Mouse (Mus musculus): Measurements from ENCODE around the gene Cst7.
"Not testable (repeated sequence)": the region's sequence is repeated elsewhere in the genome, so short reads cannot be mapped to it uniquely, and the experiment has no call there.

The Cst7 gene

DNA sequence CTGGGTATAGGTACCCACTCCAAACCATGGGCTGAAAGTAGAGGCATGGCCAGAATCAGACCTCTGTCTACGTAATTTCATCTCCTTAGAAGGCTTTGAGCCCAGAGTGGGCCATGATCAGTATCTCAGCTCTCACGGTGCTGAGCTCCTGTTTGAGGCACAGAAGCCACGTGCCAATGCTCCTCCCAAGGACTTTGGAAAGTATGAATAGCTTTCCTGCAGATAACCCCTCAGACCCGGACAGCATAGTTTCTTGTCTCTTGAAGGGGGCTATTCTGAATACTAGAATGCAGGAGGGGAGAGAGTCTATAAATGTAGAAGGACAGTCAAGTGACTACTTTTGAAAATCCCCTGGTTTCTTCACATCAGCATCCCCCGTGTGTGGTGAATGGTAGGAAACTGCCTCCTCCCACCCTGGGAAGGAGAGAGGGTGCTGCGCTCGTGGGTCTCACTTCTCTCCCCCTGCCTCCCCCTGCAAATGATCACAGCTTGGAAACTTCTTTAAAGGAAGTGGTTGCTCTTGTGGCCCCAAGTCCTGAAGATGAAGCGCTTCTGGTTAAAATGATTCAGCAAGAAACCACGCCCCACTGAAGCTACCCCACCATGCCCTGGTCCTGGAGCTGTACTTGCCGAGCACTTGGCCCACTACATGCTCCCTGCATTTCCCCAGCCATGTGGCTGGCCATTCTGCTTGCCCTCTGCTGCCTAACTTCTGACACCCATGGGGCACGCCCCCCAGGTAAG, at the start of gene Cst7:
TSS of gene Cst7 (plus strand) at position 569 of the 744 bp plus-strand sequence.
- DNase-seq (ENCODE audit: low spot score in 2 of 2): no peak

DNA sequence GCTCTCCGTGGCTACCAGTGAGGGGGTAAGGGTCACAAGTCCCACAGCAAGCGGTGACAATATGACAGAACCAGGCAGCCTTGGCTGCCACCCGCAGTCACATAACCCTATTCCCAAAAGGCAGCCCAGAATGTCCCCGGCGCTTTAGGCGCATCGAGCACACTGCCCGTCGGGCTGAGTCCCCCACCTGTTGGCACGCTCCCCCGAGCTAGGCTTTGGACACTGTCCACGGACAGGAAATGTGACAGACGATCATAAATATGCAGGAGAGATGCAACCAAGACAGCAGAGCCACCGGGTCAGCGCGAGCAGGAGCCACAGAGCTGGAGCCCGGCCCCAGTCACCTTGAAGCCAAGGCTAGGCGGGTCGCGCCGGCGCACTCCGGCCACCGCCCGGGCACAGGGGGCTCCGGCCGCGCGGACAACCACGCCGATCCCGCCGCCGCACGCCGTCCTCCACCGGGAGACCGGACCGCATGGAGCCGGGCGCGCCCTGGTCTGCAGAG, 44.5 kb upstream of the Cst7 start:
- no peak for DNase-seq (ENCODE audit: low spot score in 2 of 2)

DNA sequence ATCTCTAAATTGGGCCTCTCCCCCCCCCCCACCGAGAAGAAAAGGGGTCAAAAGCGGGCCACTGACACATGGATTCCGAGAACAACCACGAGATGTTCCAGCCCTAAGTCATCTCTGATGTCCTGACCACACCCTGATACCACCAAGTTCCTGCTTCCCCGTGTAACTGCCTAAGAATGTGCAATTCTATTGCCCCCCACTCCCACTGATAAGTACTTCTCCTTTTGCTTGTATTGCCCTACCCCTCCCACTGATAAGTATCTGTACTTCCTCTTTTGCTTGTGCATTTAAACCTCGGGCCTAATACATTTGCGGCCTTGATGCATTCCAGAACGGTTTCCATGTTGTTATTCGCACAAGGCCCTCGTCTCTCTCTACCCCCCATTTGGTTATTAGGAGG, 20.6 kb upstream of the Cst7 start:
- not testable (repeated sequence) for DNase-seq (ENCODE audit: low spot score in 2 of 2)

DNA sequence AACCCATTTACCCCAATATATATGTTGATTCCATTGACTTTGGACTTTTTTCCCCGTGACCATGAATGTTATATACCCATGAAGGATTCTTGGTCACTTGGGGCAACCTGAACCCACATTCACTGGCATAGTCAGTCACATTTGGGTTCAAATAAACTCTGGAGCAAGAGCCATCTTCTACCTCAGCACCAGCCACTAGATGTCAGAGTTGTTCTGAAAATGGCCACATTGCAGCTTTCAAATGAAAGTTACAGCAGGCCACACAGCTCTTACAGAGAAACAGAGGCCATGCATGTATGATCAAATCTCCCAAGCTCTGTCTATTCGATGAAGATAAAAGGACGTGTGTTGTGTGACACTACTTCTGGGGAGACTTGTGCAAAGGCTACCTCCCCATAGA, 11.6 kb upstream of the Cst7 start:
- DNase-seq (ENCODE audit: low spot score in 2 of 2): peak; percentile 36 to 41

DNA sequence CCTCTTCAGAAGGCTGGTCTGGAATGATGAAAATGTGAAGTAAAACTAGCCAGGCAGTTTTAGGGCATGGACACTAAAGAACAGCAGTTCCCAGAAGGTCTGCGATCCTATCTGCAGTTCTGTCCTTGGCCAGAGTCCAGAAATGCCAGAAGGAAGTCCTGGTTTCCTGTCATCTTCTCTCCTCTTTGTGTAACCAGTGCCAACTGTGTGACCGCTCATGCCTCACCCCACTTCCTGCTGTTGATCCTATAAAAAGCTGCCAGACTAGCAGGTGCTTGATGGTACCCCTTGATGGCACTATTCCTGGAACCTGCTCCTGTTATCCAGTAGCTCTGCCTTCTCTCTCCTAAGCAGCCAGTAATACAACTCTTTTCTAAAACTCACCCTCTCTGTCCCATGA, 3.2 kb upstream of the Cst7 start:
- no peak for DNase-seq (ENCODE audit: low spot score in 2 of 2)

DNA sequence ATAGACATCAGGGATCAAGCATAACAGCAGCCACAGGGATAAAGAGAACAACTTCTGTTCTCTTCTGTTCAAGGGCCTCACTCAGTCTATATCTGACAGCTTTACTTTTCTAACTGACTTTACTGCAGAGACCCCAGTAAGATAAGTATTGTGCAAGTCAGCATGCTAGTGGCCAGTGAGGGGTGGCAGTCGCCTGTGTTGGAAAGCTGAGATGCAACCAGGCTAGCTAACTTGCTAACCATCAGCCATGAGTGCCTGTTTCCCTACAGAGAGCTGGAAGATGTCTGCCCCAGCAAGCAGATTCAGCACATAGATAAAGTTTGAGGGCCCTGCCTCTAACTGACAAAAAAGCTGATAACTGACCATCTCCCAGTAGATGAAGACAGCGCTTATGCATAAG, 546 bp downstream of the Cst7 start:
- no peak for DNase-seq (ENCODE audit: low spot score in 2 of 2)

DNA sequence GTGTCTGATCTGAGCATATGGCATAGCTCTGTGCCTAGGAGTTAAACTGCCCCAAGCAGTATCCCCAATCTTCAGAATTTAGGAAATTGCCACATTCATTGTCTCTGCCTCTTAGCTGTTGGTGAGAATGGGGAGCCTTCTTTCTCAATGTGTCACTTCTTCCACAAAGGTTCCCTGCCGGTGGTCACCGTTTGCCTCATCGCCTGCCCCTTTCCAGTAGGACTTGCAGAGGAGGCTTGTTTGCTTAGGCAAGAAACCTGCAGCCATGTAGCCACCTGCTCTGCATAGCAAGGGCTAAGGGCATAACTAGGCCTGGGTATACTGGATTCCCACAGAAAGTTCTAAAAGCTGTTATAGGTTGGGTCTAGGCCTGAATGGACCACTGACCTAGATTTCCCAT, 2.2 kb downstream of the Cst7 start:
- no peak for DNase-seq (ENCODE audit: low spot score in 2 of 2)

DNA sequence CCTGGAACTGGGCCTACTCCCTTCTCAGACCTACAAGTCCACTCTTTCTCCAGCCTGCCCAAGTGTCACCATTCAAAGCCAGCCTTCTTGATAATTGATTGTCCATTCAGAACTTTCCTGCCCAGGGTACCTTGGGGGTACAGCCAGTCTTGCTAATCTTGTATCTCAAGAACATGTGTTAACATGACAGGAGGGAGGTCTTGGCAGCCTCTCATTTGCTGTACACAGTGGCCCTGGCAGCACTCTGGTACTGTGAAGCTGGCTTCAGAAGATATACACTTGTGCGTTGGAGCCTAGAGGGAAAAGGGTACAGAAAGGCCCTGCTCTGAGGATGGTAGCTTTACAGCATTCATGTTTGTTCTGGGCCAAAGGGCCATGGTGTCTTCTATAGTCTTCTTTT, 6.0 kb downstream of the Cst7 start:
- DNase-seq (ENCODE audit: low spot score in 2 of 2): no peak

DNA sequence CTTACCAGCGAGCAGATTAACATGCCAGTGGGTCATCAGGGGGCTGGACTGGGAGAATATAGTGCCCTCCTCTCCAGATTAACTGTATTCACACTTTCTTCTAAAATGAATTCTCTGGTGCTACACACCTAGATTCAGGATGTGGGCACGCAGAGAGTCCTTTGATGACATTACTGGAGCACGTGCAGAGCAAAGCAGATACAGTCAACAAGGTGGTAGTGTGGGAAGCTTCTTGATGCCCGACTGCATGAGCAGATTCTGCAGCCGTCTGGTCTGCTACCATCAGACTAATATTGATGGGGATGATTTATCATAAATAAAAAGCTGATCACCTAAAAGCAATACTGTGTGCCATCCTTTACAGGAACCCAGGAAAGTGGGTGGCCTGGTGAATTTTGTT, 8.4 kb downstream of the Cst7 start:
- DNase-seq (ENCODE audit: low spot score in 2 of 2): no peak

DNA sequence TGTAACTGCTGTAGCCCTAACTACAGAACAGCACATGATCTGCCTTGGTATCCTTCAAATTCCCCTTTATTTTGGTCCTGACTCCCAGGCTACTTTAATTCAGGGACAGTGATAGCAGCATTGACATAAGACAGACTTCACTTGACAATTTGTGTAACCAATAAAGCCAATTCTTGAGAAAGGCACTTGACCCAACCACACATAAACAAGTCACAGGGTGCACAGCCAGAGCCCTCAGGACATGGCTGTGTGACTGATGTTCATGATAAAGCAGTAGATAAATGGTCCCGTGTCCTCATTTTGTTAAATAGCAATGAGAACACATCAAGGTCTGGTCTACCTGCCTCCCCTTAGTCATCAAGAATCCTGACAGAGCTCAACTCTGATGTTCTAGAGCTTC, 9.4 kb downstream of the Cst7 start:
- no peak for DNase-seq (ENCODE audit: low spot score in 2 of 2)

DNA sequence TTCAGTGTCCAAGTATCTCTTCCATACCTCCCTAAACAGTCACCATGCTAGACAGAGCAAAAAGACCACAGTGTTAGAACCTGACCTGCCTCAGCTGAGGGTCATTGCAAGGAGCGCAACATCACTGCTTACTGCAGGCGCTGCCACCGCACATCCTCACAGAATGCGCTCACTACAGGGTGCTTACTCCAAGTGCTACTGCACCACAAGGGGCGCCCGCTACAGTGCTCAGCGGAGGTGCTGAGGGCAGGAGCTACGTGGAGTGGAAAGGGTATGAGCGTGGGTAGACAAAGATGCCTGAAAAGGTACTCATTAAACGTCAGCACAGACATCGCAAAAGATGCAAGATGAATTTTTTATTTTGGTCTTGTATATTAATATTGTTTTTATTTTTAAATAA, 18.9 kb downstream of the Cst7 start:
- DNase-seq (ENCODE audit: low spot score in 2 of 2): no peak

DNA sequence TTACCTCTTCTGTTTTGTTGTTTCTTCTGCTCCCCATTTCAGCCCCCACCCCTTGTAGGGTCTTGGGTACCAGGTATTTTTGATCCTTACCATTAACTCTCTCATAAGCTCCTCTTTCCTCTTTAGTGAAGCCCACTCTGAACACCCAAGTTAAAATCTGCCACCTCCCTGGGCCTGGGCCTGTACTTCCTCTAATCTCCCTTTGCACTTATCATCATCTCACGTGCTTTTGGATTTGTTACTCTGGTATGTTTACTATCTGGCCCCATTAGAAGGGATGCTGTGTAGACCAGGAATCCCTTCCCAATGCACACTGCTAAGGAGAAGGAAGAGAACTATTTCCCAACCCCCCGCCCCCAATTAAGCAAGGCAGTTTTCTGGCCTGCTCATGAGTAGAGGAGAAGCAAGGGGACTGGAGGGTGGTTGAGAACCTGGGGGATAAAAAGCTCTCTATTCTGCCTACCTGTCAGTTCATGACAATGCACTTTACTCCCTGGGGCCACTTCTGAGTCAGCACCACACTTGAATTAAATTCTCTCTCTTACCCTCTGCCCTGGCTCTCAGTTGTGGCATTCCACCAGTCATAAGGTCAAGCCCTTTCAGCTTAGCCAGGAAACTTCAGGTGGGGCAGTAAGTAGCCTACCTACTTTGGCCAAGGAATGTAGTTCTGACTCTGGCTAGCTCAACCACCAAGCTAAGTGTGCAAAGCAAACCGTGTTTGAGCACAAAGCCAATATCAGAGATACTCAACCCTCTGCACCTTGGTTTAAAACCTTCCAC, 25.4 kb downstream of the Cst7 start:
- no peak for DNase-seq (ENCODE audit: low spot score in 2 of 2)

DNA sequence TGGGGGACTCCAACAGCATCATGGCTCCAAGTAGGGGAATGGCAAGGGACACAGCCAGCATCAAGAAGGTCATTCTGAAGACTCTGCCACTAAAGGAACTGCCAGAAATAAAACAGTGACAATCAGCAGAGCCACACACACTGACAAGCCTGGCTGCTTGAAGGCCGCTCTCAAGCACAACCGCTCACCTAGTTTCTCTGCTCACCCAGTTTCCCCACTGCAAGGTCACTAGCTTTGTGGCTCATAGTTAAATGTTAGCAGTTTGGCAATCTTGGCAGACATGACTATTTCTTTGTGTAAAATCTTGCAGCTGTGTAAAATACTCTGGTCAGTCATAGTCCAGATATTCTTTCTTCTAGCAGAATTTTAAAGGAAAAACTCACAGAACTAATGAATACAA, 30.0 kb downstream of the Cst7 start:
- DNase-seq (ENCODE audit: low spot score in 2 of 2): no peak

DNA sequence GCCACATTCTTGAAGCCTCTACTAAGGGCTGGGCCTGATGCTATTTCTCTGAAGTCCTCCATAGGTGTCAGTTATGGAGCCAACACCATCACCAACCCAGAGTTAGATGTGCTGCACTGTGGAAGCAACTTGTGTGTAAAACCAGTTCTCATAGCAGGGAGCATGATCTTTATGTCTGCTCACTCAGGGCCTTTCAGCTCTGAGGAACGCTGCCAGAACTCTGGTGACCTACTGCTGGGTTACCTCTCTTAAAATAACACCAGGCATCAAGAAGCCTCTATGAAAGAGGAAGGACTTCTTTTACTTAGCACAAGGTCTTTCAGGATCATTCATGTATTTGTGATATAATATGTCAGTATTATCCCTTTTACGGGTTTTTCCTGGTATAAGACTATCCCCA, 32.0 kb downstream of the Cst7 start:
- DNase-seq (ENCODE audit: low spot score in 2 of 2): no peak

DNA sequence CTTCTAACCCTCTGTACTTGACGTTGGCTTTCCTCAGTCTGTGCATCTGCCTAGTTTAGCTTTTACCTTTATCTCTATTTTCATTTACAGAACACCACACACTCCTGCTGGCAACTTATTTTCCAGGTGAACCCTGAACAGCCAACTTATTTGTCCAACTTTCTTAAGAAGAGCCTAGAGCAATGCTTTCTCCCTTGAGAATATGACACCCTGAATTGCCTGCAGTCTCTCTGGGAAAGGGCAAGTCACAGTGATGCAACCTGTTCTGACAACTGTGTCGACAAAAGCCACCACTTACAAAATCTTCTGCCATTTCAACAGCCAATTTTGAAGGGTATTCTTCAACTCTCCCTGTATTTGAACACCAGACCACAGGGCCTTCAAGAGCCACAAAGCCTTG, 34.6 kb downstream of the Cst7 start:
- no peak for DNase-seq (ENCODE audit: low spot score in 2 of 2)

DNA sequence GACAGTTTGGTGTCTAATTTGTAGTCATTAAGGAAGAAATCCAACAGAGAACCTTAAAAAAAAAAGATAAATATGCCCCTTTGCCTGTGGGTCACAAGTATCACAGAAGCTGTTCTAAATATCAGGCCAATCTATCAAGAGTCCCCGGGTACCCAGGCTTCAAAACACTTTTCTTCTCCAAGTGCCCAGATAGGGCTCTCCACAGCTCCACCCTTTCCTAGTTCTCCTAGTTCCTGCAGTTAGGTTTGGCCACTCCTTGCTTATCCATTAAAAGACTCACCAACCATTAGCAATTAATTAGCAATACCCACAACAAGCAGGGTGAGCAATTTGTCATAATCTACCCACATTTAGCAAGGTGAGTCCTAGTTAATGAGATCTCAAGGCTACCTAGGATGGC, 36.9 kb downstream of the Cst7 start:
- DNase-seq (ENCODE audit: low spot score in 2 of 2): no peak

DNA sequence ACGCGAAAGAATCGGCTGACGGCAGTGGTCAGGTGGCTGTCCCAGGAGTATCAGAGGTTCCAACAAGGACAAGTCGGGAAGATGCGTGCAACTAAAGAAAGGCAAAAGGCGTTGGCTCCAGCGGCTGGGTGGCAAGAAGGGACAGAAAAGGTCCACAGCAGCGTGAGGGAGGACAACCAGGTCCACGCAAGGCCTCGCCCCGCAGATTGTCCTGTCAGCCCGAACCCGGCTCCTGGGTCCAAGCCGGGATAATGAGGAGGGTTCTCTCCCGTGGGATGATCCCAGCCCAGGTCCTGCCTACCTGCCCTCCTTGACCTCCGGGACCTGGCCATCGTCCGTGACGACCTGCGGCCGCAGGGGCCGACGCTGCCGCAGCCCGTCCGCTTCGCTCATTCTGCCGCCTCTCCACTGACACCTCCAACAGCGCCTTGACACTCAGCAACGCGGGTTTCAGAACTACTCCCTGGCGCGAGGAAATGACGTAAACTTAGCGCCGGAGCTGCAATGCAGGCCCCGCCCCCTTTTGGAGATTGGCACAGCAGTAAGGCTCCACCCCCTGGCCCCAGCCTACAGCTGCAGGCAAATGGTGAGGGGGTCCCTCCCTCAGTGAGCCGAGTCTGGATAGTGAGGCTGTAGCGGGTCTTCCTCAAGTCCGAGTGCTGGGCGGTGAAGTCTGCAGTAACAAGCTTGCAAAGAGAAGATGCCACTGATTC, 38.0 kb downstream of the Cst7 start, which contains the start of gene Apmap:
TSS of gene Apmap (minus strand) at position 481 of the 713 bp plus-strand sequence.
- peak; percentile 98 for DNase-seq (ENCODE audit: low spot score in 2 of 2)

DNA sequence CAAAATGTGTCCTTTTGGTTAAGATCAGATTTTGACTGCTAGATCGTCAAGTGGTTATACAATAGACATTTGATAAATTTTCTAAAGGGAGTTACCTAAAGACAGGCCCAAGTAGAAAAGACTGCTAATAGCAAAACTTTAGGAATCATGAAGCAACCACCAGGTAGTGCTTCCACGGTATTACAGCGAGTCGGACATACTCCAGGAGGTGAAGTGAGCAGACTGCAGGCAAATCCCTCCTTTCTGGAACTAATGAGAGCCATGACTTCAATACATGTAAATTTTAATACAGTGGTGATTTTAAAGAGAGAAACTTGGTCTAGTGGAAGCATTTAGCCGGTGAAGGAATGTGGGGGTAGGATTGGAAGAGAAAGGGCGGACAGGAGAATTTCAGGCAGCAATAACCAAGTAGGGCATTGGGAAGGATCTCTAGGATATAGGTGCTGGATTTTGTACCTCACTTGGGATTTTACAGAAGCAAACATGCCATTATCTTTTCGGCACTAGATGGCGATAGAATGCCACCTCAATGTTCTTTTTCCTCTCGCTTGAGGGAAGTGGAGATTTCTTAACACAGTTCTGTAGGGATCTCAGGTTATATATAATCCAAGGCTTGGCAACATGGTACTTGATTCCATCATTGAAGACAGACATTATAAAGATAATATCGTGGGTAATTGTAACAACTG, 38.8 kb downstream of the Cst7 start:
- DNase-seq (ENCODE audit: low spot score in 2 of 2): peak; percentile 83 to 87

DNA sequence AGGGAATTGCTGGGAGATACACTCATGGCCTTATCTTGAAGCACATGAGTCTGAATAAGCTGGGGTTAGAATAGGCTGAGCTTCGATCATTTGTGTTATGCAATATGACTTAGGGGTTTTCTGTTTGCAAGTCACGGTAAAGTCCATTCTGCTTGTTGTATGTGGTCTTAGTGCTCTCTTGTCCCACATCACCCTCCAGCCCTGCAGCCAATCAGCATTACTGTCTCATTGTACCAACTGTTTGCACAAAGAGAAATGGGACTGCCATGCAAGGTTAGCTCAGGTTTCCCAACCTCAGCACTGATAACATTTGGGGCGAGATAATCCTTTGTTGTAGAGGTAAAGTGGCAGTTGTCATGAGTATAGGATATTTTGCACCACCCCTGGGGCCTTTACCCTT, 39.9 kb downstream of the Cst7 start:
- no peak for DNase-seq (ENCODE audit: low spot score in 2 of 2)

DNA sequence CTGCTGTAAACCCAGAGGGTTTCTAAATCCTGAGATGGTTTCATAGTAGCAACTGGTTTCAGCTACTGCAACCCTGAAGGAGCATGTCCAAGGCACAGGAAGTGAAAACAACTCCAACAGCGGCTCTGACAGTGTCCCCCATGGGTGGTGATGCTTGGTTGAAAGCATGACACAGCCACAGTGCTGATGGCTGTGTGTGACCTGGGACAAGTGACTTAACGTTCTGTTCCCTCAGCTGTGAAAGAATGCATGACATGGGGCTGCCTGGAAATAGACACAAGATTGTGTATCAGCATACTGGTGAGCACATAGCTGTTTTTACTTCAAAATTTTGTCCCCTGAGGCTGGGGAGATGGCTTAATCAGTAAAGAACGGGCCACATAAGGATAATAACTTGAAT, 51.5 kb downstream of the Cst7 start:
- DNase-seq (ENCODE audit: low spot score in 2 of 2): no peak

DNA sequence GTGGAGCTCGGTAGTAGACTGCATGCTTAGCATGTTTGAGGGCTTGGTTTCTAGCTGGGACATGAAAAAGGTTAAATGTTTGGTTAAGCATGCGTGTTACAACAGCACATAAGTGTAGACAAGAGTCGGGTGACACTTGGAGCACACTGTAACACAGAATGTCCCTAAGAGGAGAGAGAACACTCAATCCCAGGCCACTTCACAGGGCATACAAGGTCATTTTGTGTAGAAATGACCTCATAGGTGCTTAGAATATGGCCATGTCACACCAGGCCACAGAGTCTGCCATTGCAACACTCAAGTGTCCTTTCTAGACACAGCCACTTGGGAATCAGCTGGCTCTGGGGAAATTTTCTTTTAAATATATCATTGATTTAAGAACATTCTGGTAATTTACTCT, 53.7 kb downstream of the Cst7 start:
- DNase-seq (ENCODE audit: low spot score in 2 of 2): no peak

DNA sequence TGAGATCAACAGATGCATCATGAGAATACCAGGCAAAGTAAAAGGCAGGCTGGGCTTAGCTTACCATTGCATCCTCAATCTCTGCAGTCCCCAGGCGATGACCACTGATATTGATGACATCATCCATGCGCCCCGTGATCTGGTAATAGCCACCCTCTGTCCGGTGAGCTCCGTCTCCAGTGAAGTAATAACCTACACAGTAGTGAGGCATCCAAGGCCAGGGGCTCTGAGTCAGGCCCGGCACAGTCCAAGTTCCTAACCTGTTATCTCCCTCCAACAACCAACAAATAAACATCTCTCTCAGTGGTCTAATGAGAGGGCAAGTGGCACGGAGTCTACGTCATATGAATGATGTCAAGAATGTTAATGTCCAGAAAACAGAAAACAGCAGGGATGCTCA, 54.7 kb downstream of the Cst7 start:
- DNase-seq (ENCODE audit: low spot score in 2 of 2): no peak

Data from right cerebral cortex, adult 2 months (tissue).